Comparison of ENCODE assay signal across 7 mouse cellular contexts in the genomic region with DNA sequence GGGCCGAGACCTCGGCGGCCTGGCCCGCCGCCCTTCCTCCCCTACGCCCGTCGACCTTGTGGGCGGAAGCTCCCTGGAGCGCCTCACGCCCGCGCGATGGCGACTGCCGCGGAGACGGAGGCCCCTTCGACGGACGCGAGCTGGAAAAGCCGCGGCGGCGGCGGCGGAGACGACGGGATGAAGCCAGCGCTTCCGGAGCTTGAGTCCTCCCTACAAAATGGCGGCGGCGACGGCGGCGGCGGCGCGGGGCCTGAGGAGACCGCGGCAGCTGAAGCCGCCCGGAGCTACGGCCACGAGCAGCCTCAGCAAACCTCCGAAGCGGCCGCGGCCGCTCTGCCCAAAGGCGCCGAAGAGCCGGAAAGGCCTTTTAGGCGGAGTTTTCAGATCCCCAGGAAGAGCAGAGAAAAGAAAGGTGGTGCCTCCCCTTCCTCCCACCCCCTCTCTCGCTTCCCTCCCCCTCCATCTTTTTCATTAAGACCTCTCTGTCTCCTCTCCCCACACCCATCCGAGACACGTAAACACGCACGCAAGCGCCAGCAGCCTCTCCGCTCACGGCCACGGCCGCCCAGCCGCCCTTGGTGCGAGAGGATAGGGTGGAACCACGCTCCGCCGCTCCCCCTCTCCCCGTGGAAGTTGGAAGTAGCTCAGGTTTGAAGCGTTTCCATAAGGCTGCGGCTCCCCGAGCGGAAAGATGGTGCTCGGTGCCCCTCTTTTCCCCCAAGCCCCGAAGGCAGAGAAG. TPM values are rescaled to one million over a fixed set of nuclear protein-coding genes. Genes with fewer than 3 reads are reported as not detected.
DNase-seq lines count a peak whose midpoint lies in the region; ATAC-seq and TF ChIP-seq lines count a peak whose summit lies in the region.

No protein-coding gene starts in this region.

- no peak for TF ChIP-seq CTCF in small intestine, adult 2 months (IDR thresholded peaks at IDR 0.05; ENCODE audit: extremely low read depth, insufficient read length, insufficient replicate concordance, low read depth, low read length)

- WGBS in intestine, embryonic 15.5 days: under 1% methylated on average over 76 of the region's 78 CpGs
- 1% methylated on average over 77 of the region's 78 CpGs for WGBS in midbrain, embryonic 12.5 days
- under 1% methylated on average over 78 of the region's 78 CpGs for WGBS in small intestine, adult 2 months

- TF ChIP-seq POLR2A in small intestine, adult 2 months (IDR thresholded peaks at IDR 0.05; ENCODE audit: low read depth, low read length): peak; percentile 19

- H3K4me2 ChIP-seq in intestine, embryonic 15.5 days (replicated peaks): peak overlapping the region; percentile 93
- peak overlapping the region; percentile 74 for H3K4me2 ChIP-seq in midbrain, embryonic 12.5 days (replicated peaks)

- ATAC-seq in intestine, embryonic 15.5 days: peak; percentile 88
- peak; percentile 87 for ATAC-seq in midbrain, embryonic 12.5 days (ENCODE audit: low FRiP score, low read depth)

- peak overlapping the region; percentile 88 for H3K9ac ChIP-seq in intestine, embryonic 15.5 days
- peak overlapping the region; percentile 87 for H3K9ac ChIP-seq in midbrain, embryonic 12.5 days (replicated peaks)

- peak; percentile 75 to 79 for DNase-seq in adrenal gland, adult 18-20 months (ENCODE audit: low spot score in 2 of 2)
- DNase-seq in embryo, embryonic 10.5 days (ENCODE audit: low spot score): peak; percentile 79
- DNase-seq in gastrocnemius, postnatal 25 days: peak; percentile 85
- peak; percentile 86 for DNase-seq in left cerebral cortex, postnatal 4 days

- H3K36me3 ChIP-seq in intestine, embryonic 15.5 days: peaks cover 2% of the 10 kb centered on the region
- peaks cover 18% of the 10 kb centered on the region for H3K36me3 ChIP-seq in midbrain, embryonic 12.5 days
- H3K36me3 ChIP-seq in small intestine, adult 2 months (ENCODE audit: control insufficient read depth, insufficient read depth, low read length): 0 out of 2 replicates have a peak, but pooled peaks cover 3% of the 10 kb centered on the region

- peaks cover 3% of the 10 kb centered on the region; the same call in 1 of the 2 replicates for H3K4me1 ChIP-seq in intestine, embryonic 15.5 days (replicated peaks)
- H3K4me1 ChIP-seq in midbrain, embryonic 12.5 days: peaks cover 3% of the 10 kb centered on the region; the same call in 1 of the 2 replicates
- peaks cover 4% of the 10 kb centered on the region for H3K4me1 ChIP-seq in small intestine, adult 2 months (ENCODE audit: control insufficient read depth, insufficient read depth, insufficient read length, low read length)

- H3K4me3 ChIP-seq in intestine, embryonic 15.5 days (replicated peaks): peak overlapping the region; percentile 72
- peak overlapping the region; percentile 77 for H3K4me3 ChIP-seq in midbrain, embryonic 12.5 days
- peak overlapping the region; percentile 71 for H3K4me3 ChIP-seq in small intestine, adult 2 months (ENCODE audit: low read depth, low read length)

- H3K9me3 ChIP-seq in intestine, embryonic 15.5 days: no peaks in the 10 kb centered on the region
- peaks cover 11% of the 10 kb centered on the region for H3K9me3 ChIP-seq in midbrain, embryonic 12.5 days

- H3K27ac ChIP-seq in intestine, embryonic 15.5 days: peak overlapping the region; percentile 99
- peak overlapping the region; percentile 99 for H3K27ac ChIP-seq in midbrain, embryonic 12.5 days (replicated peaks)
- H3K27ac ChIP-seq in small intestine, adult 2 months (ENCODE audit: insufficient read depth, low read depth, low read length): peak overlapping the region; percentile 88

- intact Hi-C loops in left cerebral cortex, postnatal 4 days (cut with DNase I): no loop called here

- no peaks in the 10 kb centered on the region for H3K27me3 ChIP-seq in intestine, embryonic 15.5 days (replicated peaks)
- H3K27me3 ChIP-seq in midbrain, embryonic 12.5 days: peaks cover 13% of the 10 kb centered on the region
- no peaks in the 10 kb centered on the region for H3K27me3 ChIP-seq in small intestine, adult 2 months (ENCODE audit: control insufficient read depth, insufficient read depth, low read length)

RNA-seq across cellular contexts. Expression of a gene that starts 0.5 kb away (rescaled TPM):
- 10 to 100 TPM; 16.8 to 17.1 TPM for total RNA-seq in adrenal gland, adult 18-20 months (2021)
- total RNA-seq in gastrocnemius, postnatal 25 days (2021): 1 to 10 TPM; 5.5 to 5.9 TPM
- polyA plus RNA-seq in intestine, embryonic 15.5 days (2015; fragmentation: Nextera tagmentation; extraction: Ambion mirVana): 9.2 and 9.8 TPM in 2 replicates
- total RNA-seq in left cerebral cortex, postnatal 4 days (2021): 10 to 100 TPM; 34.9 to 42.4 TPM
- polyA plus RNA-seq in midbrain, embryonic 12.5 days (2016; fragmentation: Nextera tagmentation; extraction: Ambion mirVana): 23.2 and 23.7 TPM in 2 replicates
- polyA plus RNA-seq in small intestine, adult 2 months (2012; rRNA removed): 1.2 and 1.8 TPM in 2 replicates

Comparison
In these comparisons a context has a peak if more than half of its experiments do, and no peak if none do; other contexts are left out.
1. Peak in every context shown above with its lines: DNase-seq, ATAC-seq, H3K4me3 ChIP-seq and H3K27ac ChIP-seq.